Mouse (Mus musculus): ENCODE results near the gene Cd44.

Gene Cd44

GRCm38 (mm10) chr2:102820225-102820711 is 81.2 kb downstream of the Cd44 start:
- DNase-seq (ENCODE audit: low read depth, low spot score): peak; percentile 63

DNA sequence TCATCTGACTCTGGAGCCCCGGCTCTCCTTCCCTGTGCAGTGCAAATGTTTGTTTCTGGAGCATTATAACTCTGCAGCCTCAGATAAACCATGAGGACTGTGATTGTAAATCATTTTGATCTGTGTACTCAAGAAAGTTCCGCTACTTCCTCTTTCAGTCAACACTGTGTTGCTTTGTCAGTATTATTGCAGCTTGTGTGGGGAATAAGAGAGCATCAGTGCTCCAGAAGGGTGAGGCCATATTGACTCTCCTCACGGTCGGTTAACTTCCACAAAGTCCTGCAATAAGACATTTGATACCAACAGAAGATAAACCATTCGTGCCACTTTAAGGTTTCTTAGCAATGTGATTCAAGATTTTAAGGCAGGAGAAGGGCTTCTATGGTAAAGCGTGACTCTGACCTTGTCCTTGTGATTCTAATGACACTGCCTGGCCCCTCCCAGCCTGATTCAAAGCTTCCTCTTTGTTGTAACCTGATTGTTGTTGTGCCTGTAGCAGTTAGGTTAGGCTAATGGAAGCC is 86.1 kb downstream of the Cd44 start:
- DNase-seq (ENCODE audit: low read depth, low spot score): no peak

DNA sequence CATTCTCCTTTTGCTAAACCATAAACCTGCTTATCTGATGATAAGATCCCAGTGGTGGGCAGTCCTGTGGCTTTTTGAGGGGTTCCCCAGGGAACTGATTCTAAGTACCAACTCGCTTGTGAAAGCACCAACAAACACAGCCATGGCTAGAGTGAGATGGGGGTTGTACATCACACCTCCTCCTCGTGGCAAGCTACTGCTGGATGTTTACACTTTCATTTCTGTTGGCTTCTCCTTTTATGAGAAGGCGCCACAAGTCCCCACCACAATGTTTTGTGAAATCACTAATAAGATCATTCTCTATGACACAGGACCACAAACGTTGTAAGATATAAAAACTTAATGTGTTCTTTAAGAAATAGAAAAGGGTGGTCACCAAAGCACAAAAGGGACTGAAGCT is 88.7 kb downstream of the Cd44 start:
- DNase-seq (ENCODE audit: low read depth, low spot score): no peak

GRCm38 (mm10) chr2:102809436-102809835 is 92.0 kb downstream of the Cd44 start:
- DNase-seq (ENCODE audit: low read depth, low spot score): no peak

DNA sequence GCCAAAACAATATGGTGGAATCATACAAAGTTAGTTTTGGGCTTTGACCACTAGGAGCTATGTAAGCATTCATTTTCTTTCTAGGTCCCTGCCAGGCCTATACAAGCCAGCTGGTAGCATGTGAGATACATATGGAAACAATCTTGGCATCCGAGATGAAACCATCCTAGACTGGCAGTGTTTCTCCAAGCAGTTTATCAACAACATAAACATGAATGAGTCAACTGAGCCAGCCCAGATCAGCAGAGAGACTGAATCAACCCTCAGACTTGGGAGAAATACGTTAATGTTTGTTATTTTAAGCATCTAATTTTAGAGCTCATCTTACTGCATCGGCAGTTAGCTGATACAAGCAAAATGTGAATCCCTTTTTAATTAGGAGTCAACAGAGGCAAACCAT is 93.8 kb downstream of the Cd44 start:
- DNase-seq (ENCODE audit: low read depth, low spot score): no peak

GRCm38 (mm10) chr2:102805761-102806496 is 95.5 kb downstream of the Cd44 start:
- DNase-seq (ENCODE audit: low read depth, low spot score): no peak

GRCm38 (mm10) chr2:102805283-102805682 is 96.2 kb downstream of the Cd44 start:
- DNase-seq (ENCODE audit: low read depth, low spot score): no peak

DNA sequence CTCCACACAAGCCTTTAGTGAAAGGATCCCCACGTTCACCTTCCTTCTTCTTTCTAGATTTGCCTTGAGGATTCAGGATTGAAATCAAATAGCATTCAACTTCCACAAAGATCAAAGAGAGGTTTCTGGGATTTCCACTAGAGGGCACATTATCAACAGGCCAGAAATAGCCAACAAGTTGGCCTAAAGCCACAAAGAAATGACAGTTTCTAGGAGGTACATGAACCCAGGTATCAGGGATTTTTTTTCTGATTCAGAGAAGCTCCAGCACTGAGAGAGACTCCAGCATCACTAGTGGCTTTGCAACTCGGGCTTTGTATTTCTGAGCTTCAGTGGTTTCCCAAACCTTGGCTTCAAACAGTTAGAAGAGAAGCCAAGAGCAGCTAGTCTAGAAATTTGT is 97.4 kb downstream of the Cd44 start:
- DNase-seq (ENCODE audit: low read depth, low spot score): peak; percentile 37

DNA sequence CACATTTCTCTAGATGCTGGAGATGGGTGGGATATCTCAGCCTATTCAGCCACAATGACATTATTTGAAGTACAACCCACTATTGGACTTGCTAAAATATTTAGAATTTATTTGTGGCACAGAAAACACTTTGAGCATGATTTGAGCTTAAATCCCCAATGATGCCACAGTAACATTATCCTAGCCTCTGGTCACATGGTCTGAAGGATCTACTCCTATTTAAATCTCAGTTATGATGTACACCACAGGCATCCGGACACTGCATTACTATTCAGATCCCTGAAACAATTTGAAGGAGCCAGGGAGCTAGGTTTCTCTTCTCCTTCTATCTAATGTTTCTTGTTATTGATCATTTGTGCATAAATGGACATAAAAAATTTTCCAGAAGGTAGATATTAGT is 99.6 kb downstream of the Cd44 start:
- DNase-seq (ENCODE audit: low read depth, low spot score): no peak

- no peak for DNase-seq (ENCODE audit: low read depth, low spot score)
These were observed 103.3 kb downstream of the Cd44 start for GRCm38 (mm10) chr2:102798149-102798548.

DNA sequence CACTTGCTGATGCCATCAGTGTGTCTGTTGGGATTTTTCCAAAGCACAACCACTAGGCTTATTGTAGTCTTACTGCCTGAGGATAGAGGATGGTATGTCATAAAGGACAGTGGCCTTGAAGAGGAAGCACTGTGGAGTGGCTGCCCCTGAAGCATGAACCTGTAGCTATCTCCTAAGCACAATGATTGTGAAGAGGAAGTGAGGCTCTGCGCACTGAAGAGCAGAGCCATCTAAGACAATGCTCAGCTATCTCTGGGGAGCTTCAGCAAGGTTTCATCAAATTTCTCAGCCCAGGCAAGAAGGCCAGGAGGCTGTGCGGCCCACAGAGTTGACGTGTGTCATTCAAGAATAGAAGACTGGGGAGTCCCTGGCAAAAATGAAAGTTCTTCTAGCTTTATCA is 106.4 kb downstream of the Cd44 start:
- DNase-seq (ENCODE audit: low read depth, low spot score): no peak

DNA sequence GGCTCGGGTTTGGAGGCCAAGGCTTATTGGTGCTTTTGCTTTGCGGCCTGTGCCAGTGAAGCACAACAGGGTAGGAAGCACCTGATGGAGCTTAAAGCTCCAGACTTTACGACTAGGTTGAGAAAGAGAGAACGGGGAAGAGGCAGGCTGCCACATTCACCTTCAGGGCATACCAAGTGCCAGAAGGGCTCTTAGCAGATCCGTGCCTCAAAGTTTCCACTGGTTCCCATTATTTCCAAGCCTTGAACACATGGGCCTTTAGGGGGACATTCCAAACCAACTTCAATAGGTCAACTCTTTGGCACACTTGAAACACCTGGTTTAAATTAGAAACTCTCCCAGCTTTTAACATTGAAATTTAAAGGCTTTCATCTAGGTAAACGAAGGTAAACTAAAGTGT is 108.7 kb downstream of the Cd44 start:
- no peak for DNase-seq (ENCODE audit: low read depth, low spot score)

DNA sequence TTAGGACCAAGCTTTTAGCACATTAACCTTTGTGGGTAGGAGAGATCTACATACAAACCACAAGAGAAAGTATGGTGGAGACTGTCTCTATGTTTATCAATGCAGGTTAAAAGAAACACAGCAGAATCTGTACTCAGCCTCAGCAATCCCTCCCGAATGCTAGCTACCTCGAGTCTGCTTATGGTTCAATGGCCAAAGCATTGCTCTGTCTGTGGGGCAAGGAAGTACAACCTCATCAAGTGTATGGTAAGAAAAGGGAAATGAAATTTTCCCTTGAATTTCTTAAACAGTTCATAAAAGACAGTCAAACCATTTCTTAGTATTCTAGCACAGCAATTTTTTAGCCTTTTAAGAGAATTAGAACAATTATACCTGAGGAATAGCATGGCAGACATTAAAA is 109.8 kb downstream of the Cd44 start:
- DNase-seq (ENCODE audit: low read depth, low spot score): no peak

DNA sequence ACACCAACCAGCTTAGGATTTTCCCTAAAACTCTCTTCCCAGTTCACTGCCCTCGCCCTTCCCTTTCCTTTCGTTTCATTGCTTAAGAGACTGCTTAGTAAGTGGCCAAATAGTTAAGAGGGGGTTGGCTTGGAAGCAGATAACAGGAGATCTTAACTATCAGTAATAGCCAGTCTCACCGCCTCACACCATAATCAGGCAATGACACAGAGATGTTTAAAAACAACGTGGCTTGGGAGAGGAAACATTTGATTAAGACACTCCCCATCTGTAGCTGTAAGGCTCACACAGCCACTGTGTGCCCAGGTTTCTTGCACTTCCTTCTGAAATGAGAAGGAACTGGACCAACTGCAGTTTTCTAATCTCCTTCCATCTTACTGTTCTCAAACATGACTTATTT is 115.8 kb downstream of the Cd44 start:
- DNase-seq (ENCODE audit: low read depth, low spot score): no peak

DNA sequence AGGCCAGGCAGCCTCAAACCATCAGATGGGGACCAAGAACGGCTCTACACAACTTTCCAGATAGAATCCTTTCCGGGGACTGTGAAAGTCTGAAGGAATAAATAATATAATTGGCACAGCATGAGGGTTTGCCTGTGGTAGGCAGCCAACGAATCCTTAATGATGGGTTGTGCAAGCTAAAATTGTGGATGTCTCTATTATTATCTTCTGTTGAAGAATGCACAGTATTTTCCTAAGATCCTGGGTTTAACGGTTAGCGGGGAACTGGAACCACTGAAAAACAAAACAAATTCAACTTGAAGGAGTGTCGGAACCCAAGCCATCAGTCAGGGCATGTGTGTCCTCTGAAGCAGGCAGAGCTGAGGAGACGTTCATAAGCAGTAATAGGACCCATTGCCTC is 118.7 kb downstream of the Cd44 start:
- DNase-seq (ENCODE audit: low read depth, low spot score): no peak

DNA sequence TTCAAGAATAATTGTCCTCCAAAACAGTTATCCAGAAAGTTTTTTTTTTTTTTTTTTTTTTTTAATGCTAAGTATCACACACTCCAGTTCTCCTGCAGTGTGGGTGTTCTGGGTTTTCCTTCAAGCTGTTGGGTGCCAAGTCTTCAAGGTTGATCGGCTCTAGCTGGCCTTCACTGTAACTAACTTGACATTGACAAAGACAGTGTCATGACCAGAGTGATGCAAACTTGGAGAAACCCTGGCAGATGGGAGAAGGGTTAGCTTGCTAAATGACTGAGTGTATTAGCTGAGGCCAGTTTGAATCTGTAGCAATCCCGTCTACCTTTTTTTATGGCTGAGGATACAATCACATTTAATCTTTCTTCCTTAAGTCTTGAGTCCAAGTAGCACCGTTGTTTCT is 123.3 kb downstream of the Cd44 start:
- no peak for DNase-seq (ENCODE audit: low read depth, low spot score)

GRCm38 (mm10) chr2:102775561-102775960 is 125.9 kb downstream of the Cd44 start:
- no peak for DNase-seq (ENCODE audit: low read depth, low spot score)

DNA sequence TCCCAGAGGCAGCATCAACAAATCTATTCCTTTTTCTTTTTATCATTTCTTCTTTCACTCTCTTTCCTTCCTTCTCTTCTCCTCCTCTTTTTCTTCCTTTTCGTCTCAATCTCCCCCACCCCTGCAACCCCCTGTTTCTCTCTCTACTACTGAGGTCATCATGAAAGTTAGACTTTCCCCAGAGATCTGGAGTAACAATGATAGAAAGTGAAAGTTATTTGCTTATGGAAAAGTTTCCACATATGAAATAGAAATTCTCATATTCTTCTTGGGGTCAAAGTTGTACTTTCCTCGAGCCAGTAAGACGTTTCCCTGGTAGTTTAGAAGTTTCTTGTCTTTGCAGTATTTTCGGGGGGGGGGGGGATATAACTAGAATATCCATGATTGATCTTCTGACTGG is 126.8 kb downstream of the Cd44 start:
- no peak for DNase-seq (ENCODE audit: low read depth, low spot score)

GRCm38 (mm10) chr2:102772276-102772675 is 129.2 kb downstream of the Cd44 start:
- DNase-seq (ENCODE audit: low read depth, low spot score): no peak

DNA sequence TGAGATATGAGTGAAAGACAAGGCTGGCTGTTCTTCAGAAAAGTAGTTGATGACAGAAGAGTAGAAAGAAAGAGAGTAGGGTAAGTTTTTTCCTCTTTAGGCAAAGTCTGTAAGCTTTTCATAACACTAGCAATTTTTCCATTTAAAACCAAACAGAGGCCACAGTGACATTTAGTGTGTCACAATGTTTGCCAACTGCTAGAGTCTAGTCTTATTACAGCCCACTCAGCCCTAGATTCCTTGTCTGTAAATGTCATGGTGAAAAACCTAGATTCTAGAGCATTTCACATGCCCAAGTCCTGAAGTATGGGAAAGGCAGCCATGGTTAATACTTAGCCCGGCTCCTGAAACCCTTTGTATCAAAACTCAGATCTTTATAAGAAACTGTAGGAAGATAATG is 130.2 kb downstream of the Cd44 start:
- no peak for DNase-seq (ENCODE audit: low read depth, low spot score)

DNA sequence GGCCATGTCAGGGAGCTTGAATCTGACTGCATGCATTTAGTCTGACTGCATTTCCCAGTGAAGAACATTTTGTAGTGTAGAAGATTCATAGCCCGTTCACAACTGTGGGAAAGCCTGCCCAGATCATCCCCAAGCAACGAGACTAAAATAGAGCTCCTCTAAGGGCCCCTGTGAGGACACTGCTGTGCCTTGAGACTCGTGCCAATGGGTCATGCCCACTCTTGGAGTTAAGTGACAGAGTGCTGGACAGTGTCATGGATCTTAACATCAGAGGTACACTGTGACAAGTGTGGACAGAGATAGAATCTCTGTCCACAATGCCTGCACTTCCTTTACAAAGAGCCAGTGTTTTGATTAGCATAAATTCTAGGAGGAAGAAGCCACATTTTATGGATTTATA is 133.2 kb downstream of the Cd44 start:
- no peak for DNase-seq (ENCODE audit: low read depth, low spot score)

DNA sequence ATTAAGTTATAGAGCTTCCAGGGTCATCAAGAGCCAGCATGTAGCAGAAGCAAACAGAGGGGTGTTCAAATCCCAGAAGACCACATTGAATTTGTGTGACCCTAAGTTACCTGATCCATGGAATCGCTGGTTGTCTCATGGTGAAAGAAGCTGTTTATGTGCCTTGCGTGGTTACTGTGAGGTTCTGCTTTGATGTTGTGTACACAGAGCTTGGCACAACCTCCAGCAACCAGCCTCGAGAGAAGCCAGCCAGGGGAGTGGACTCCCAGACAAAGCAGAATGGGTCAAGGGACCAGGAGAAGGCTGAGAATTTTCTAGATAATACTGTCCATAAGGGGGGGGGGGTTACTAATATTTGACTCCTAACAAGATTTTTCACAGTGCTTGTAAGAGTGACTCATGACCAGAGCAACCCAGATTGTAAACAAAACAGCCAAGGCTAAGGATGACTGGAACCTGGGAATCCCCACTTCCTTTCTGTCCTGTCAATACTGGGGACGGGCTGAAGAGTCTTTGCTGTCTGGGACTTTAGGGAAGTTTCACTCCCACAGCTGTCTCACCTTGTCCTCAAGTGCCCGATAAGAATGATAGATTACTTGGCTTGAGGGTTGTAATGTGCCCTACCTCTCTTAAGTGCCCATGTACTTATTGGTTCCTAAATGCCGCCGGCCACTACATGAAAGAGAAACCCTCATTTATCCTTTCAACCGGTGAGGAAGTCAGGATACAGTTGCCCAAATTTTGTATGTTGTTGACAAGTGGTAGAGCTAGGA is 136.7 kb downstream of the Cd44 start:
- no peak for DNase-seq (ENCODE audit: low read depth, low spot score)

GRCm38 (mm10) chr2:102763991-102764390 is 137.5 kb downstream of the Cd44 start:
- DNase-seq (ENCODE audit: low read depth, low spot score): no peak
